Mouse (Mus musculus): Measurements from ENCODE around the gene Ren1.

Gene Ren1

GRCm38 (mm10) chr1:133346531-133346930, 3.8 kb upstream of the Ren1 start:
- DNase-seq (ENCODE audit: low spot score), result no peak

GRCm38 (mm10) chr1:133347226-133347625, 3.1 kb upstream of the Ren1 start:
- DNase-seq (ENCODE audit: low spot score), result no peak

- no peak for DNase-seq (ENCODE audit: low spot score)
These were observed 2.4 kb upstream of the Ren1 start for GRCm38 (mm10) chr1:133347693-133348520.

GRCm38 (mm10) chr1:133351762-133352161, 1.5 kb downstream of the Ren1 start:
- no peak for DNase-seq (ENCODE audit: low spot score)

GRCm38 (mm10) chr1:133353371-133353809, 3.1 kb downstream of the Ren1 start:
- peak; percentile 85 for DNase-seq (ENCODE audit: low spot score)

GRCm38 (mm10) chr1:133355469-133355868, 5.2 kb downstream of the Ren1 start:
- no peak for DNase-seq (ENCODE audit: low spot score)

- no peak for DNase-seq (ENCODE audit: low spot score)
These were observed 5.6 kb downstream of the Ren1 start for GRCm38 (mm10) chr1:133355912-133356311.

GRCm38 (mm10) chr1:133356330-133356729, 6.0 kb downstream of the Ren1 start:
- no peak for DNase-seq (ENCODE audit: low spot score)

GRCm38 (mm10) chr1:133361006-133361405, 10.7 kb downstream of the Ren1 start:
- DNase-seq (ENCODE audit: low spot score), result no peak

GRCm38 (mm10) chr1:133362103-133362502, 11.8 kb downstream of the Ren1 start:
- DNase-seq (ENCODE audit: low spot score), result no peak

GRCm38 (mm10) chr1:133363276-133364021, 13.1 kb downstream of the Ren1 start, which contains the start of gene Etnk2:
Etnk2 (plus strand) TSS chr1:133363572.
- peak; percentile 96 for DNase-seq (ENCODE audit: low spot score)

- DNase-seq (ENCODE audit: low spot score), result peak; percentile 50
These were observed 13.8 kb downstream of the Ren1 start for GRCm38 (mm10) chr1:133364022-133364630.

- no peak for DNase-seq (ENCODE audit: low spot score)
These were observed 14.6 kb downstream of the Ren1 start for GRCm38 (mm10) chr1:133364890-133365289.

- DNase-seq (ENCODE audit: low spot score), result no peak
These were observed 16.8 kb downstream of the Ren1 start for GRCm38 (mm10) chr1:133366951-133367605.

GRCm38 (mm10) chr1:133367606-133368488, 17.5 kb downstream of the Ren1 start:
- no peak for DNase-seq (ENCODE audit: low spot score)

- no peak for DNase-seq (ENCODE audit: low spot score)
These were observed 18.3 kb downstream of the Ren1 start for GRCm38 (mm10) chr1:133368644-133369043.

GRCm38 (mm10) chr1:133370352-133370751, 20.0 kb downstream of the Ren1 start:
- no peak for DNase-seq (ENCODE audit: low spot score)

- no peak for DNase-seq (ENCODE audit: low spot score)
These were observed 21.1 kb downstream of the Ren1 start for GRCm38 (mm10) chr1:133371431-133371830.

GRCm38 (mm10) chr1:133372113-133372512, 21.8 kb downstream of the Ren1 start:
- DNase-seq (ENCODE audit: low spot score), result no peak

- DNase-seq (ENCODE audit: low spot score), result no peak
These were observed 25.5 kb downstream of the Ren1 start for GRCm38 (mm10) chr1:133375696-133376346.

- no peak for DNase-seq (ENCODE audit: low spot score)
These were observed 27.2 kb downstream of the Ren1 start for GRCm38 (mm10) chr1:133377547-133377946.
